Mouse (Mus musculus) layer of hippocampus, adult 8-10 months (tissue): Measurements from ENCODE around the gene Chrm3. TPM values are rescaled to one million over a fixed set of nuclear protein-coding genes. Genes with fewer than 3 reads are reported as not detected.

Source experiments
- DNase-seq, 2 experiments: peaks; one replicate each; pipeline ENCODE4 v3.0.0; 2022; ENCODE audit warnings: low spot score in 2 of 2
- total RNA-seq, 4 experiments: library from RNA; stranded (reverse); gene quantifications; 2 replicates each; pipeline ENCODE4 v1.2.4; 2022

Gene Chrm3
- total RNA-seq, 4 experiments from 2014 or later = 40.5 to 55.7 (median 45.6) TPM

DNA sequence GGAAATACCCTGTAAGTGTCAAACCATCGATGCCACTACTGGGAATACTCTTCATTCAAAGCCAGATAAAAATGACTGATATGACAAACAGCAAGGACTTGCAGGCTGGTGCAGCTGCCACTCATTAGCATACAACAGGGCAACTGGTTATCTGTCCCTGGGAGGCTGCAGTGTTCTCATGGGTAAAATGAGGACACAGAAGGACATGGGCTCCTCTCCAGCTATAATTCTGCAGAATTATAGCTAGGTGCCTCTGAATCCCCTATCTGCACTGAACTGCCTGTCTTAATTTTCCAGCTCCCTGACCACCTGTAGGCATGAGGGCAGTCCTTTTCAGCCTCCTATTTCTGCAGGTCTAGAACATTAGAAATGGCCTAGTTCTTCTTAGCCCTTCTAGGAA is 463.4 kb downstream of the Chrm3 start:
- no peak for DNase-seq

DNA sequence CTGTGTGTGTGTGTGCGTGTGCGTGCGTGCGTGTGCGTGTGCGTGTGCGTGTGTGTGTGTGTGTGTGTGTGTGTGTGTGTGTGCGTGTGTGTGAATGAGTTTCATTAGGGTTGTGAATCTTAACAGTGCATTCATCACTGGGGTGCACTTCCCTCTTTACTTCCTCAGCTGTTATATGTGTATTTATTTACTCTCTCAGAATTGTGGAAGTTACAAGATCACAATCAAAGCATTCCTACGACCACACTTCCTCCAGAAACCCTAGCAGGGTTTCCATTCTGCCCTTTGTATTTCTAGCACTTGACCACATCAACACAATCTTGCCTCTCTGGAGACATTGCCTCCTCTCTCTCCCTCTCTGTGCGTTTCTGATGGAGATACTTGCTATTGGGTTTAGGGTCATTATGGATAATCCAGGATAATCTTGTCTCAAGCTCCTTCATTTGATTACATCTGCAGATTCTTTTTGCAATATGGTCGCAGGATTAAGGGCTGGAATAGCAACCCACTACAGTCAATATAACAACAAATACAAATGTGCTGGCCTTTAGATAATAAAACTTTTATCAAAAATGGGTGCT is 465.5 kb downstream of the Chrm3 start:
- DNase-seq = no peak

DNA sequence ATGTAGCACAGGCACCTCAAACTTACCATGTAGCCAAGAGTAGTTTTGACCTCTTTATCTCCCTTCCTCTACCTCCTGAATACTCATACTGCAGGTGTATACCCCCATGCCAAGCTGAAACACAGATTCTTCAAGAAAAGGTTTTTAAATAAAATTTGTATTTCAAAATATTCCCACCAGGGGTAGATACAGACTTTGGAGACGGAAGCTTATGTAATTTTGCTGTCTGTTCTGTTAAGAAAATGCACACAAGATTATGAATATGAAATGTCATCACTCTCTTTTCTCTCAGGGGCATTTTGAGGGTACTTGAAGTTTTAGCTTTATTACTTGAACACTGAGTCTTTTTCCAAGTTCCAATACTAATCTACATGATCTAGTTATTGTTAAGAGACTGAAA is 469.6 kb downstream of the Chrm3 start:
- DNase-seq = no peak

DNA sequence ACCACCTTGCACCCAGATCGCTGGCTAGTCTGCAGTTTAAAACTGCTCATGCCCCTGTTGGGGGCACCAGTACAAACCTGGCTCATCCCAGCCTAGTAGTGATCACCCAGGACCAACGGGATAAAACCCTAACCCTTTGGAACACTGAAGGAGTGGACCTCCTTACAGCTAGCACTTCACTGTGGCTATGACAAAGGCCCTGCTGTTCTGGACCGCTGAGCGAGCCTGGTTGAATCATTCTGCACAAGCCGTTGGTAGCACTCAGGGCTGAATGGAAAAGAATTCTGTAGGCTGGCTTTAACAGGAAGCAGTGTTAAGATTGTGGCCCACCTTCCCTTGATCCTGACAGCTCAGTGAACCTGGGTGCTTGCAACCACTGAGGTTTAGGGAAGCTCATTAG is 470.2 kb downstream of the Chrm3 start:
- no peak for DNase-seq

DNA sequence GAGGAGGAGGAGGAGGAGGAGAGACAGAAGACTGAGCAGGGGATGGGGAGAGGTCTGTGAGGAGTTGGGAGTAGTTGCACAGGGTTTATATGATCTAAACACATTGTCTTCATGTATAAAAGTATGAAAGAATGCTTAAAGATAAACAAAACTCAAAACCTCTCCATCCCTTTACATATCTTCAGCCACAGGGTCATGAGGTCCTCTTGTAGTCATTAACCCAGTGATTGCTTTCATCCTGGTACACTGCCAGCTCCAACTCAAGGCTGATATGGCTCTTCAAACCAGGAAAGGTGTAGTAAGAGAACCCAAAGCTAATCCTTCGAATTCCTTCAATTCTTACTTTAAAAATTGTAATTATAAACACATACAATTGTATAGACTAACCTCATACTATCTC is 470.7 kb downstream of the Chrm3 start:
- no peak for DNase-seq

DNA sequence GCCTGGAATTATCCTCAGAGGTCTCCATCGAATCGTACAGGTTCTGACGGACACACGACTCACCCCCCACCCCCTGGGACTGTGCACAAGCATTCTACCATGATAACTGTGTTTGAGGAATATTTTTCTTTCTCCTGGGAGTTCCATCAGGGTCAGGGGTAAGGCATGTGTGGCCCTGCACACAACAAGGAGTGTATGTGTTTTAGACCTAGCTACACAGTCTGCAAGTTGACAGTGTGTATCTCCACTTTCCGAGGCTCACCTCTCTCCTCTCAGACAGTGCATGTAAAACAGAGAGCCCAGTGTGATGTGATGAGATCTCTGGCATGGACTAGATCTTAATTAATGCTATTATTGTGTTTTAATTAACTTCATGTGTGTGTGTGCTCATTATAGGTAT is 472.4 kb downstream of the Chrm3 start:
- no peak for DNase-seq

DNA sequence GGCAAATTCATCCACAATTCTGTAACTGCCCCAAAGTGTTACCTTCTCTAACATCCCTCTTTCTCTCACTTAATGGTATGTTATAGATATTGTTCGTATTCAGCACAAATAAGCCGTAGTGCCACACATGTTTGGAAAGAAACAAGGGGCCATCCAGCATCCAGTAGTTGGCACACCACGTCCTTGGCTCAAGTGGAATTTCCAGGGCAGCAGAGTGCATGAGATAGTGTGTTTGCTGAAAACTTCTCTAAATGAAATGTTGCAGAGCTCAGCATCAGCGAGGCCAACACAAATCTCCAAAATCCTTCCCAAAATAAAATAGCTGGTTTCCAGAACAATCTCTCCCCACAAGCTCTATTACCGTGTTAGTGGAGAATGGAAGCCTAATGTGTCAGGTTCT is 473.4 kb downstream of the Chrm3 start:
- DNase-seq = no peak

DNA sequence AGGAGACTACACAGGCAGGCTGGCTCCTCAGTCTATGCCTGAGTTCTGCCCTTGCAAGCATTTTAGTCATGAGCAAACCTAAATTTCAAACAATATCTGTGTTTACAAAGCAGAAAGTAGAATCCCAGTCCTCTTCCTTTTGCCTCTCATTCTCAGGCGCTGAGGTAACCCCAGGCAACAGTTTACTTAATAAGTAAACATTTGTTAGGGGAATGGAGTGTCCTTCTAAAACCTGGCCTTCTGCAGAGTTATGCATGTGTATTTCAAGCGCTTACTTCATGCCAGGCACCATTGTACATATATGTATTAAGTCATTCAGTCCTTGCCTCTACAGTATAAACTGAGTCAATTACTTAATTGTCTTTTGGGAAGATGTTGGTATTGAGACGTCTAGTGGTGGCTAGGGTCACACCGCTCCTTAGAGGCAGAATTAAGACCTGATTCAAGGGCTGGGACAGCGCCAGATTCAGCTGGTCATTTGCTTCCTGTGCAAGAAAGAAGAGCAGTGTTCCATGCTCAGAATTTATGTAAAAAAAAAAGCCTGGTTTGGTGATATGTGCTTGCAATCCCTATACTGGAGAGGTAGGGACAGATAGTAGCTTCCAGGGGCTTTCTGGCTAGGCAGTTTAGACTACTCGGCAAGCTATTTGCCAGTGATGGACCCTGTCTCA is 474.0 kb downstream of the Chrm3 start:
- no peak for DNase-seq

DNA sequence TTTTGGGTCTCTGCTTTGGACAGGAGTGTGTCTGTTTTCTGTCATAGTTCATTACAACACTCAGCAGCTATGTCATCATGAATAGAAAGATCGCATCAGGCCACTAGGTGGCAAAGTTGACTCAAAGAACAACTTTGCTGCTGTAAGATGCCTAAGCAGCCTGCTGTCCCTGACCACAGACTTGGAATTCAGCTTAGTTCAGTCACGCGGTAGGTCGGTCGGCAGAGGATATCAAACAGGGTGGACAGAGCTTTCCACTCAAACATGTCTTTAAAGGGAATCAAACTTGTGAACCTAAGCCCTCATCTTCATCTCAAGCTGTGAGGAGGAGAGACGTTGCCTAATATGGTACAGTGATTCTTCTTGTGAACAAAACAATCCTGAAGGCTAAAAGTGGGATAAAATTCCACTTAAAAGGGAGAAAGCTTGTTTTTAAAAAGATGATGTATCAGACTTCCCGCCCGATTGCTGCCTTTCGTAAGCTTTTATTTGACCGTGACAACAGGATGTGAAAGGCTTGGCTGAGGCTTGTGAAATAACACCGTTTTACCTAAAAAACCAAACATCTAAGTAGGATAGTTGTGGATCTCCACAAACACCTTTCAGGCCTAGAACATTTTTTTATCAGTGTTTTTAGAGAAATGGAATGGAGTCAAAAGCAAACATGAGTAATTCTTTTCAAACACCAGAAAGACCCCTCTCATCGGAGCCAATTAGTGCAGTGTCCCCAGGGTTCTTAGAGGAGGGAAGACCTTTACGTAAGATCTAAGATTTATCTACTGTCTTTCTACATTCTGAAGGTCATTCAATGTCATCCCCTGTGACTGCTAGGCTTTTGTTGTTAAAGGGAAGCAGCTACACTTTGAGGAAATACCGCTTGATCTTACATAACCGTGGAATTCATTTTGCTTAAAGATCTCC is 478.0 kb downstream of the Chrm3 start:
- peak; percentile 48 to 74 for DNase-seq

DNA sequence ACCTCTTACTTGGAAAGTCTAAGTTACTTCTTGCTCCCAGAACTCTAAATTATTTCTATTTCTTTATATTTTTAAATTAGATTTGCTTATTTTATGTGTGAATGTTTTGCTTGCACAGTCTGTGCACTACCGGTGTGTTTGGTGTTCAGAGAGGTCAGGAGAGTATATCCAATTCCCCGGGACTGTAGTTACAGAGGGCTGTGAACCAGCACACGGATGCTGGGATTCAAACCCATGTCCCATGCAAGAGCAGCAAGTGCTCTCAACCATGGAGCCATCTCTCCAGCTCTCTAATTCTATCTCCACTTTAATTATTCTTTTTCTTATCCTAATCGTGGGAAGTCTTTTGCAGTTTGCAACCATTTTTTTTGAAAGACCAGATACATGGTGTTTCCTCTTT is 478.7 kb downstream of the Chrm3 start:
- DNase-seq = no peak

DNA sequence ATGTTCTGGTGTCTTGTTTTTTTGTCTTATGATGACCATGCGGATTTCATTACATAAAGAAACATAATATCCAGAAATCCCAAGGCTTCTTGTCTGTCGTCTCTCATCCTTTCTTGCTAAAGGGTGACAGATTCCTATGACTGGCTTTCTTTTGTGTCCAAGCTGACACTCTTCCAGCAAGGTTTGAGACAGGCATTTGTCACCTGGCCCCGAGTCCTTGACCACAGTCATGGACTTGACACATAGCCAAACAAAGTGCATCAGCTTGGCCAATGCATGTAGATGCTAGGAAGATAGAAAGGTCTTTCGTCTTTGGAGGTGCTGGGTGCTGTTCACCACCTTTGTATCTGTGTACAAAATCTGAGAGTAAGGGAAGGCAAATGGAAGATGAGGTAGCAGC is 480.2 kb downstream of the Chrm3 start:
- no peak for DNase-seq

DNA sequence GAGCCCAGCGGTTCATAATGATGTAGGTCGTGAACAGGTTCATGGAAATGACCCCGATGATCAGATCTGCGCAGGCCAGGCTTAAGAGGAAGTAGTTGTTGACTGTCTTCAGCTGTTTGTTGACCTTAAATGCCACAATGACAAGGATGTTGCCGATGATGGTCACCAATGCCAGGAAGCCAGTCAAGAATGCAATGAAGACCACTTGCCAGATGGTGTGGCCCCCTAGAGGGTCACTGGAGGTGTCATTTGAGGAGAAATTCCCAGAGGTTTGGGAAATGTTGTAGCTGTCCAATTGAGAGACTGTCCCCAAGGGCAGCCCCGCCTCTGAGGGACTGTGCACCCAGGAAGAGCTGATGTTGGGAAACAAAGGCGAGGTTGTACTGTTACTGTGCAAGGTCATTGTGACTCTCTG is 482.0 kb downstream of the Chrm3 start:
- no peak for DNase-seq

DNA sequence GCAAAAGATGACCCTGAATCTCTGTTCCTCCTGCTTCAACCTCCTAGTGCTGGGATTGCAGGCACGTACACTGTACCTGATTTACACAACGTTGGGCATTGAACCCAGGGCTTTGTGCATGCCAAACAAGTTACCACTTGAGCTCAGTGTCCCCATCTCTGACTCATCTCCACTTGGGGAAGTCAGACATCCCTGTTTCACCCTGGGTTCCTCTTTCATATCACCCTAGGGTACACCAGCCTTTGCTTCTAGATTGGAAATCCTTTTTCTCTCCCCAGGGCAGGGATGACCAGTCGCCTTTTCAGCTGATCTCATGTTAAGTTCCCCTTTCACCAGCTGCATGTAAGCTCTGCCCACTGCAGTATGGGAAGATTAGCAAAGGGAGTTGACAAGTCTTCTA is 487.3 kb downstream of the Chrm3 start:
- DNase-seq = no peak

DNA sequence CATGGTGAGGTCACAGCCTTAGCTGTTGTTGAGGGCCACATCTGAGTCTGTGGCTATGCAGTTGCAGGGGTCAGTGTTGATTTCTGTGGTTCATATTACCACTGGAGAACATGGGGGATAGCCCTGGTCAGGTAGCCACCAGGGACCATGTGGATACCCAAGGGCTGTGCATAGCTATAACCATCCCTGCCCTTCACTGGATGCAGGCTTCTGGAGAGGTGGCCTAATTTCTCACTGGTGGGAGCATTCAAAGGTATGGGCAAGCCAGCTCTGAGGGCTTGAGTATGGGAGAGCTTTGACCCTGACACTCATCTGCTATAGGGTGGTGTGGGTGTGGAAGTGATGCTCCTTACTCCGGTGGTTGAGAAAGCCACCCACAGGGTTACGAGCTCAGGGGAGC is 494.5 kb downstream of the Chrm3 start:
- no peak for DNase-seq

DNA sequence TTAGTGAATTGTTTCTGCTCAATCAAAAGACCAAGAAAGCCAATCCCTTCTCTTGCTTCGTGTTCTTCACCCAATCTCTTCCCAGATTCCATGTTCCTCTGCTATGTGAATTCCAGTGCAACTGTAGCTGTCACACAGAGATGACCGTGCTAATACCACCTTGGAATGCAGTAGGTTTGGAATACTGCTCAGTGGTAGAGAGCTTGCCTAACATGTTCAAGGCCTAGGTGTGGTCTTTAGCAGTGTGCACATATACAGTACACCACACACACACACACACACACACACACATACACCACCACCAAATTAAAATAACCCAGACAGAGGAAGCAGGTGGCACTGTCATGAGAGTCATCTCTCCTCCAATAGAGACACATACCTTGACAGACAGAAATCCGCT is 513.1 kb downstream of the Chrm3 start:
- no peak for DNase-seq

DNA sequence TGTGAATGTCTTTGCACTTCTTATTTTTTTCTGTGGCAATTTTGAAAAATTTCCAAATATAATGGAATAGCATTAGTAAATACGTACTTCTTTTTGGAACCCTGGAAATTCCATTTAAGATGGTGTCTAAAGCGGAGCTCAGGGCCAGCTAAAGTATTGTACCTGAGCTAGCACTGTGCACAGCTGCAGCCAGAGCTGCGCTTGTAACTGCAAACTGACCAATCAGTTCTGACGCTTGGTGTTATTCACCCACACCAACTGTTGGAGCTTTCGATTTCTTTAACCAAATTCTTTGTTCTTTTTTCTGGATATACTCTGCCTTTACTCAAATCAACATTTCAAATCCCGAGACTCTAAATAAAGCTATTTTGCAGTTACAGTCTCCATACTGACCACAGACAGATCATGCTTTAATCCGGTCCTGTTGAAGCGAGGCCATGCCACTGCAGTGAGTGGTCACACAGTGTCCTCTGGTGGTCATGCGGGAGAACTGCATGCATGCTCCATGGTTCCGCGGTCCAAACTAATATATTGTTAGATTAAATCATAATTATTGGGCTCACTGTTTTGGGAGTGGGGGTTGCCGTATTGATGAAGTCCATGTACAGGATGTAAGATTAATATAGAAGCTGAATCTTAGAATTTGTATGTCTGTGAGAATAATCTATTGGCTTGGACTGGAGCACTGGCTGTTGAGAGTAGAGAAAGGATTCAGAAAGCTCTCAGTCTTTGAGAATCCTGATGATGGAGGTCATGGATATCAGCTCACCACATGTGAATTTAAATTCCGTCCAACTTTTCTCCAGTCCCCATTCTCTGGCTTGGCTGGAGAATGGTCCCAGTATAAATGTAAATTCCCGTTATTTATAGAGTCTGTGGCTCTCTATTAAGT is 513.9 kb downstream of the Chrm3 start:
- peak; percentile 19 to 64 for DNase-seq

DNA sequence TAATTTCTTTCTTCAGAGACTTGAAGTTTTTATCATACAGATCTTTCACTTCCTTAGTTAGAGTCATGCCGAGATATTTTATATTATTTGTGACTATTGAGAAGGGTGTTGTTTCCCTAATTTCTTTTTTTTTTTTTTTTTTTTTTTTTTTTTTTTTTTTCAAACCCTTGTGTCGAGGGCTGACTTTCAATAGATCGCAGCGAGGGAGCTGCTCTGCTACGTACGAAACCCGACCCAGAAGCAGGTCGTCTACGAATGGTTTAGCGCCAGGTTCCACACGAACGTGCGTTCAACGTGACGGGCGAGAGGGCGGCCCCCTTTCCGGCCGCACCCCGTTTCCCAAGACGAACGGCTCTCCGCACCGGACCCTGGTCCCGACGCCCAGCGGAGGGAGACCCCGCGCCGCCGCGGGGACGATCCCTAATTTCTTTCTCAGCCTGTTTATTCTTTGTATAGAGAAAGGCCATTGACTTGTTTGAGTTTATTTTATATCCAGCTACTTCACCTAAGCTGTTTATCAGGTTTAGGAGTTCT is 526.4 kb downstream of the Chrm3 start:
- DNase-seq = peak in 1 of 2 experiments; percentile 58

DNA sequence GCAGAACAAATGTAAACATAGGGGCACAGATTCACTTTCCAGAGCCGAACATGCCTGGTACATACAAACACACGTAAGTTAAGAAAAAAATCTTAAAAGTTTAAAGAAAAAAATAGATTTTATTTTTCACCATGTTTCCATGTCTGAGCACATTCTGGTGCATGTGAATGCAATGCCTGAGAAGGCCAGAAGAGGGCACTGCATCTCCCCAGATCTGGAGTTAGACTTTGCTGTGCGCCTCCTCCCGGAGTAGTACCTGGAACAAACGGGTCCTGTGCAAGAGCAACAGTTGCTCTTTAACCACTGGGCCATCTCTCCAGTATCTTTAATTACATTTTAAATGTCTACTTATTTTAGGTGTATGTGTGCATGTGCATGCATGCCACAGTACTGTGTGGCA is 534.4 kb downstream of the Chrm3 start:
- no peak for DNase-seq
